Mouse (Mus musculus) cerebellum, postnatal 25 days (tissue): ENCODE results near the gene Fam209.

ENCODE experiments used
- DNase-seq, 2 experiments: peaks; one replicate each; pipeline ENCODE4 v3.0.0; 2021; ENCODE audit warnings: mixed read lengths in 2 of 2

Fam209 gene

DNA sequence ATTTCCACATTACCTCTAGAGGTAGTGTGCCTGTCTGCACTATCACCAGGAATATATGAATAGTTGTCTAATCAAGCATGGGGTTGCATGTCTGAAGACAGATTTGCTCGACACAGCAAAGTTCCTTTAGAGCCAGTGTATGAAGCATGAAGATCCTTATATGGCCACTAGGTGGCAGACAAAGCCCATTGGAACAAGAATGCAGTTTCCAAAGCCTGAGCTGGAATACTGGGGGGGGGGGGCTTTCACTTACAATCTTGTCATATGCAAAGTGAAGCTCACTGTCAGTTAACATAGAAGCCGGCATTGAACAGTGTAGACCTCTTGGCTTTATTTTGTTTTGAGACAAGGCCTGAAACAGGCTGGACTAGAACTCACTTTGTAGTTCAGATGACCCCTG, 5.5 kb downstream of the Fam209 start:
- DNase-seq: peak in 1 of 2 experiments; percentile 53

GRCm38 (mm10) chr2:172480296-172480695, 8.0 kb downstream of the Fam209 start:
- no peak for DNase-seq

DNA sequence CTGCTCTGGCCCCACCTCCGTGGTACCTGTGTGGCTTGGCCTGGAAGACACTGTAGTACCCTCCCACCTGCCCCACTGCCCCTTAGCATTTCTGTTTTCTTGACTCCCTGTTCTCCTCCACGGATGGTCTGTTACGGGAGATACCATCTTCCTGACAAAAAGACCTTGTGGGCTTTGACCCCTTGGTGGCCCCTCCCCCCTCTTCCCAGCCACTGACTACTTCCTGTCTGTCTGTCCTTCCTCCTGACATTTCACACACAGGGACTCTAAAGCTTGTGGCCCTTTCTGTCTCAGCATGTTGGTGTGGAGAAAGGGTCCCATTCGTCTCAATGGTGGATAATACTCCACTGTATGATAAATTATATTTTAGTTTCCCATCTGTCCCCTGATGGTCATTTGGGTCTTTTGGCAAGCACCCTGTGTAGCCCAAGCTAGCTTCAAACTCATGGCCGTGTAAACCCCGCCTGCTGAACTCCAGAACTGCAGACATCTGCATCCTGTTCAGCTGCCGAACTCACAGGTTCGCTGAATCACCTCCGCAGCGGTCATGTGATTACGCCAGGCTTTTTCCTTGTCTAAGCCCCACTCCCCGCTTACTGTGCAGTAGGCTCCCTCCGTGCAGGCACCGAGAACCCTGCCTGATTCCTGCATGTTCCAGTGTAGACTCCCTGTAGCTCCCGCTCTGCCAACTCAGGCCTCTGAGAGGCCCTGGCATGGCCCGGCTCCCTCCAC, 9.5 kb downstream of the Fam209 start:
- DNase-seq: no peak

DNA sequence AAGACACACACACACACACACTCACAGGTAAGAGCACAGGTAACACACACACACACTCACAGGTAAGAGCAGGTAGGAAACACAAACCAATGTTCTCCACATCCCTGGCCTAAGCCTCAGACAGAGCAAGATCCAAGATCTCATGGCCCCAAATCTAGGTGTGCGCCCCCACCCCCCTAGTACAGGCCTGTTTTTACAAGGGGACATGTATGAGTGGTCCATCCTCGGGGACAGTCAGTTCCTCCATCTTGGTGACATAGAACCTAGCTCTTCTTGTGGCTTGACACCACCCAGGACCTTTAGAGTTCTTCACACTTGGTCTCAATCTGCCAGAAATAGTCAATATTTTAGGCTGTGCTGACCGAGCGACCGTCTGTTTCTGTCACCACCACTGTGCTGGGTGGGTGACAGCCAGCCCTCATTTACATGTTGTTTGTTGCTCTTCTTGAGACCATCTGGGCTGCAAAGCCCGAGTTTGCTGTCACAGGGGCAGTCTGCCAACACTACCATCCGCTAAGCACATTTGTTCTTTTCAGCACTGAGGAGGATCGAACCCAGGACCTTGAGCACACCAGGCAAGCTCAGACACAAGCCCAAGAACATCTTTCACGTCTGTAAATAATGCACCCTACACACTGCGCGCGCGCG, 11.6 kb downstream of the Fam209 start:
- no peak for DNase-seq

DNA sequence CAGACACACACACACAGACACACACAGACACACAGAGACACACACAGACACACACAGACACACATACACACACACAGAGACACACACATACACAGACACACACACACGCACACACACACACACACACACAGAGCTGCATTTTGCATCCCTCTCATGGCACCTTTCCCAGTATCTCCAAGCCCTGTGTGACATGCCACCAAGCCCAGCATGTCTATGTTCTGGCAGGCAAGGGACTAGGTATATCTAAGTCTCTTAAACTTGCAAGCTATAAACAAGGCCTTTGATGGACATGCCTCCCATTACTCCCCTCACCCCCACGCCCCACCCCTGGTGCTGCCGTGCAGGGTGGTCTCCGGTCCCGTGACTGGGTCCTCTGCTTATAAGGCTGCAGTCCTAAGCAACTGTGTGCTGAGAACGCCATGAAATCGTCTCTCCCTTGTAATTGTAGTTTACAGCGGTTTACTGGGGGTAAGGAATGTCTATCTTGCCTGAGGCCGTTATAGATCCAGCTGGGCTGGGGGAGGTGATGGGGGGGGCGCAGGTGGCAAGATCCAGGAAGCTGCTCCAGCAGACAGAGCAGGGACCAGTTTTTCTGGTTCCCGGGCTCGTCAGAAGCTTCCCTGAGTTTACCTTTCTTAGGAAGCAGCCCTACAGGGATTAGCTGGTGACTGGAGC, 12.5 kb downstream of the Fam209 start:
- DNase-seq: no peak

GRCm38 (mm10) chr2:172496736-172497345, 24.5 kb downstream of the Fam209 start:
- DNase-seq: no peak

DNA sequence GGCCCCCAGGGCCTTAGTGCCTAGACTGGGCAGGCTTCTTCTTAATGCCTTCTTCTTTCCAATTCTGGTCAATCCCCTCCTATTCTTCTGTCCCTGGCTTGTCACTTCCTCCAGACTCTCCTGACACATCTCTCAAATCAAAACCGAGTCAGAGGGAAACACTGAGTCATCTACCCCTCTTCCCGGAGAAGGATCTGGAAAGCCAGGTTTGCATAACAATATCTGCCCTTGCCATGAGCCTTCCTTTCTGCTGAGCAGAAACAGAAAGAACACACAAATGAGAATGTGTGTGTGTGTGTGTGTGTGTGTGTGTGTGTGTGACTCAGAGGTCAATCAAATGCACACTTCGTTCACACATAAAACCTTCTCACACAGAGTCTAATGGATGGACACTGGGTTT, 26.5 kb downstream of the Fam209 start:
- DNase-seq: no peak

GRCm38 (mm10) chr2:172500752-172501316, 28.5 kb downstream of the Fam209 start:
- DNase-seq: no peak

GRCm38 (mm10) chr2:172501341-172501740, 29.0 kb downstream of the Fam209 start:
- DNase-seq: peak; percentile 7 to 53

GRCm38 (mm10) chr2:172502168-172502567, 29.8 kb downstream of the Fam209 start:
- no peak for DNase-seq

DNA sequence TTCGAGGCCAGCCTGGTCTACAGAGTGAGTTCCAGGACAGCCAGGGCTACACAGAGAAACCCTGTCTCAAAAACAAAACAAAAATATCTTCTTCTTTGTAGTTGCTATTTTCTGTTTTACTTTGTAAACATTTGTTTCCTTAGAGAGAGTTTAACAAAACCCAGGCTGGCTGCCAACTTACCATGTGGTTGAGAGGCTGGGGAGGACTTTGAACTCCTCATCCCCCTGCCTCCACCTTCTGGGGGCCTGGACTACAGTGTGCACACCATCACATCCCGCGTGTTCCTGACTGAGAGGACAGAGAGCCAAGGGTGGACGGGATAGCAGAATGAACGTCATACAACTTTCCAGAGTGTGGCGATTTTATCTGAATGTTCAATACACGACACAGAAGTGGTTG, 33.8 kb downstream of the Fam209 start:
- no peak for DNase-seq

DNA sequence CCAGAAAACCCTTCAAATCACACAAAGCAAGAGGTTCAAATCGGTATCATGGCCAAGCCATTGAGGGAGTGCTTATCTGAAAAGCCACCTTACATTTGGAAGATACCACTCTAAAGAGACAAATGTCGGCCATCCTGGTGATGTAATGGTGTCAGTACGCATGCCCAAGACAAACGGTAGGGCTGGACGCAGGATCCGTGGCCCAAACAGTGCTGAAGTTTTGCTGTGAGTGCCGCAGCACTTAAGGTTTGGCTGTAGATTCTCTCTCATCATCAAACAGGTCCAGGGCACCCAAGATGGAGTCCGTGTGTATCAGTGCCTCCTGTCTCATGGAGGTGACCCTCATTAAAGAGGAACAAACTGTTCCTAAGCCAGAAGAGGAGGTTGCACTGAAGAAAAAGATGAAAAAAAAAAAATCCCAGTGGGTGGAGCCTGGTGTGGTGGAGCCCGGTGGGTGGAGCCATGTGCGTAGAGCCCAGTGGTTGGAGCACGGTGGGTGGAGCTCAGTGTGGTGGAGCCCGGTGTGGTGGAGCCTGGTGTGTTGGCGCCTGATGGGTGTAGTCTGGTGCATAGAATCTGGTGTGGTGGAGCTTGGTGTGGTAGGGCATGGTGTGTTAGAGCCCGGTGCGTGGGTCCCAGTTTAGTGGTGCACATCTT, 37.9 kb downstream of the Fam209 start:
- no peak for DNase-seq

GRCm38 (mm10) chr2:172510899-172511298, 38.6 kb downstream of the Fam209 start:
- DNase-seq: no peak

DNA sequence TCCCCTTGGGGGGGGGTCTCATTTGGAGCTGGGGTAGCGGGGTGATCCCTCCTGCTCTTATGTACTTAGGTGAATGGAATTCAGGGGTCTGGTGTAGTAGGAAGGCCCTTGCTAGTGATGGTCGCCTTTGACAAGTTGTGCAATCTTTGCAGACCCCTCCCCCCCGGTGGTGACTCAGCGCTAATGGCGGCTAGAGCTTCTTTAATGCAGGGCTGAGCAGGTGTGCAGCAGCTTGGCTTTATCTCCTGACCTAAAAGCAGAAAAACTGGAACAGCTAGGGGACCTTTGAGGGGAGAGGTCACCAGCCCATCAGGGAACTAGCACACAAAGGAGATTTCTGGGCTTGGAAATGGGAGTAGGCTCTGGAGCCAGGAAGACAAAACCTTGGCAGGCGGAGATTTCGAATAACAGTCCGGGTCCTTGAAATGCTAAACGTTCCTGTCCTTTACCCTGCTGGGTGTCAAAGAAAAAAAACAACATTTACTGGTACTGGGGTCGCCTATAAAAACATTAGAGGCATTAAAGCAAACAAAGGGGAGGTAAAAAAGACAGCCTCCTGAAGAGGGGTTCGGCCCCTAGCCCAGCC, 44.2 kb downstream of the Fam209 start:
- no peak for DNase-seq

DNA sequence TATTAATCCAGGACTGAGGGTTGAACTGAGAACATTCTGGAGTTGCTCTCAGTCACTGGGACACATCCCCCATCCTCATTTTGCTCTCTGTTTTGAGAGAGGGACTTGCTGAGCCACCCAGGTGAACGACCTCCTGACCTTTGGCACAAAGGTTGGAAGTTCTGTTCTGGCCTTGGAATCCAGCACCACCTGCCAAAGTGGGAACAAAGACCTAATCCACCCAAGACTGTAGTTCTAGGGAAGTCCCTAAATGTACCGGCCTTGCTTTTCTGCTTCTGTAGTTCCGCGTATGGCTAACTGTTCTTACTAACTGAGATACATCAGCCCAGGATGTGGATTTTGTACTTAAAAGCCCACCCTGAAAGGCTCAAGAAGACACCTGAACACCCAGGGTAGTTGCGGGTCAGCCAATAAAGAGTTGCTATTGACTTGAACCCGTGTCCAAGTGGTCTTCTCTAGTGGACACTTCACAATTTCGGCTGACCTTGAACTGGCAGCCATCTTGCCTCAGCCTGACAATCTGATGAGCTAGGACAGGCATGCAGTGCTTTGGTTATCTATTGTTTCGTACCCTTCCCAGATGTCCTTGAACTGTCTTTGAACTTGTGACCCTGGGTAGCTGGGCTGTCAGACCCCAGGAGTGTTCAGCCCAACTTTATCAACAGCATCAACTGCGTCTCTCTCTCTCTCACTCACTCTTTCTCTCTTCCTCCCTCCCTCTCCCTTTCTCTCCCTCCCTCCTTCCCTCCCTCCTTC, 48.5 kb downstream of the Fam209 start:
- no peak for DNase-seq

DNA sequence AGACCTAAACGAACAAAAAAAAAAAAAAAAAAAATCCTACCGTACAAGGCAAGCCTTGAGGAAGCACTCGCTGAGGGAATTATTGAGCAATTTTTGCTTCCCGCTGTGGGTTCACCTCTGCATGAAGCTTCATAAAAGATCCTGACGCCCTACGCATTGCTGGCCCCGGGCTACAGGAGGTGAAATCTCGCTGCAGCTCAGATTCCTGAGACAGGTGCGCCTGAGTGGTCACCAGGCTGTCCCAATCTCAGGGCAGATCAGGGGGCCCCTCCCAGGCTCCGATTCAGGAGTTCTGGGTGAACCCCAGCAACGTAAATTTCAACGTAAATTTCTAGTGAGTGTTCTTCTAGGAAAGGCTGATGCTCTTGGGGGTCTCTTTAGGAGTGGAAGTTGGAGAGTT, 50.2 kb downstream of the Fam209 start:
- DNase-seq: no peak
